Mouse (Mus musculus) c-Kit-positive CD71-positive TER-119-positive erythroid progenitor cells, embryonic 14.5 days (primary cell): ENCODE measurements at regions not wholly inside any gene's neighbourhood (a gene's known extent, or its start where the extent isn't known, plus 50 kb on each side); places are given as distances from the start of the nearest gene placed in this dataset.

Source experiments
- DNase-seq: peaks from one replicate; pipeline ENCODE4 v3.0.0-alpha.2; 2013; ENCODE audit warnings: low spot score

DNA sequence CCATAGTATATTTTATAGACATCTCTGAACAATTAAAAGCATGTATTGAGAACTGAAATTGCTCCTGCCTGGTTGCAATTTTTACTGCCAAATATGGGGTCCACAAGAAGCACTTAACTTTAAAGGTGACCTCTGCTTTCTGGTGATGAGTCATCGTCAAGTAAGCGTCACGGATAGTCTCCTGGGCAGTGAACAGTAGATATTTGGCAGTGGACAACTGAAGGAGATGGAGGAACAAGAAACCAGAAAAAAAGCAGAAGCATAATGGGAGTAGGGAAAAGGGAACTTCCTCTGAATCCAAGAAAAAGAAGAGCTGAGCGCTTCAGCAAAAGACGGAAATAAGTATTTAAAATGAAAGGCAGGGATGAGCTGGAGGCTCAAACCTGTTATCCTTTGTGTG, 199.3 kb downstream of the Sox4 start:
- no peak for DNase-seq

- DNase-seq: no peak
These were observed 202.4 kb downstream of the Sox4 start for GRCm38 (mm10) chr13:28750949-28751692.

DNA sequence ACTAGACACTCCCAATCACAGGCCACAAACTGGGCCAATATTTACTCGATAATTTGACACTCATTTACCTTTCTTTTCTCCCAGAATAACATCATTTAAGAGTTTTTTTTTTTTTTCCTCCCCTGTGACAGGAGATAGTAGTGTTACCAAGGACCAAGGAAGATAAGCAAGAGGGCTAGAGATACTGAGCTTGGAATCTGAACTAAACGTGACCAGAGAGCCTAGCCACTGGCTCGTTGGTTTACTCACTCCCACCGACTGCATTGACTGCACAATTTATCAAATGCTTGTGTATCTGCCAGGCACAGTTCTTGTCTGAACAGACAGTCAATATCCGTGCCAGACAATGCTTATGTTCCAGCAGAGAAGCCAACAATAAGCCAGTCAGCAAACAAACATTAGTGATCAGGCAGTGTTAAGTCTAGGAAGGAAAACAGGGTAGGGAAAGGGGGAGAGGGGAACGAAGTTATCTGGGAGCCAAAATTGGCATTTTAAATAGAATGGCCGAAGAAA, 213.3 kb downstream of the Sox4 start:
- no peak for DNase-seq

GRCm38 (mm10) chr13:28738160-28739100, 215.1 kb downstream of the Sox4 start:
- DNase-seq: no peak

DNA sequence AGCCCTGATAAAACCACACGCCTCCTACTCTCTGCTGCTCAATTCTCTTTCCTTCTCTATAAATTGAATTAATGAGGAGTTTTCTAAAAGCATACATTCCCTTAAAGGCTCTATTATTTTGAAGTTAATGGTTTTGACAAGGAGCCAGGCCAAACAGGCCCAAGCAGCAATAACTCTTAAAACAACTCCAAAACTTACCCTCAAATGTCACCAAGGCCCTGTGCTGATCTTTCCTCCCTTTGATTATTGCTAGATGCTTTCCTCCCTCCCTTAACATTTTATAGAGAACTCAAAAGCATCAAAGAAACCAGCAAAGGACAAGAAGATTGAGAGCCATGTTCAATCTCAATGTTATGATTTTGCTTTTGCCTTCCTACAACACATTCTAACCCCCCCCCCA, 221.0 kb downstream of the Sox4 start:
- no peak for DNase-seq

- no peak for DNase-seq
These were observed 221.5 kb downstream of the Sox4 start for GRCm38 (mm10) chr13:28732036-28732435.

DNA sequence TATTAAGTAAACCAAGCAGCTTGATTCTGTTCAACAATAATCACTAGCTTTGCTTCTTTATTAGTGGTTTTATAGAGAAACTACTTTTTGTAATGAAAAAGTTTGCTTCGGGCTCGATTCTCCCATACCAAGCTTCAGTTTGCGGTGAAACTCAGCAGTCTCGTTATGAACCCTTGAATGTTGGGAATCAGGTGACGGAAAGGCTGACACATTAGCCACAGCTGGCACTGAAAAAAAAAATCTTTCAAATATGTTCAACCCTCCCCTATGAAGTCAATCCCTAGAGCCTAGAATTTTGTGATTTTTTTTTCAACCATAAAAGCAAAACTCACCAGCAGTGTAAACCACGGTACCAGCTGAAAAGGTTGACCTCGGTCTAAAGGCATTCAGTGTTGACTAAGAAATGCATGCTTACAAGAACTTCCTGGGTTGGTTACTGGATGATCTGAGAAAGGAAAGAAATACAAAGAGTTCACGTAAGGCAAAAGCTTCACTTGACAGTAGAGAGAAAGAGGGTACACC, 223.4 kb downstream of the Sox4 start:
- DNase-seq: no peak

- no peak for DNase-seq
These were observed 224.7 kb downstream of the Sox4 start for GRCm38 (mm10) chr13:28728768-28729167.

DNA sequence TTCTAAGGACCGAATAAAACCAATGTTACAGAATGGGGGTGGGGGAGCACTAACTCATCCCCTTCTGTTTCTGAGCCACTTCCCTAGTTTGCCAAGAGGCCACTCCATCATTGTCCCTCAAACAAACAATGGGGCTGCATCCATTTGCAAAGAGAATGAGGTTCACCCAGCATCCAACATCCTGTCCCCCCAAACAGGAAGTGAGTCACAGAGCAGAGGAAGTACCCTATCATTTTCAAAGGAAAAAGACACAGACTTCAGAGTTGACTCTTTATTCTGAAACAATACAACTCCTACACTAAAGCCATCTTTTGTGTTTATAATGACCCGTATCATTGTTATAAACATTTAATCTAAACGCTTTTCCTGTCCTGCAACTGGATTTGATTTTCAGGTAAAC, 229.2 kb downstream of the Sox4 start:
- DNase-seq: no peak

DNA sequence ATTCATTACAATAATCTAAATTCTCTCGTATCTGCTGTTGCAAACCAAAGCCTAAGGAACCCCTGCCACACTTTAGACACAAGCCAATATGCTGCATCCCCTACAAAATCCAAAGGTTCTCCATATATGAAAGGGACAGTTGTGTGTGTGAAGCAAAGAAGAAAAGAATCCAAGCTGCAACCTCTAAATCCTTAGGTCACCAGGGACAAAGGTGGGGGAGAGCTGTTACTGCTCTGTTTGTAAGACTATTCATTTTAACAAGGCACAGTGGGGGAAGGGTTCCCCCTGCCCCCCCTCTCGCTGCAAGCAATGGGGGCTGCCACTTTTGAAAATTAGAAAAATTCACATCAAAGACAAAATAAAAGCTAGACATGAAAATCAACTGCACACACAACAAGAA, 231.4 kb downstream of the Sox4 start:
- DNase-seq: no peak

GRCm38 (mm10) chr13:28721548-28721981, 231.9 kb downstream of the Sox4 start:
- no peak for DNase-seq

DNA sequence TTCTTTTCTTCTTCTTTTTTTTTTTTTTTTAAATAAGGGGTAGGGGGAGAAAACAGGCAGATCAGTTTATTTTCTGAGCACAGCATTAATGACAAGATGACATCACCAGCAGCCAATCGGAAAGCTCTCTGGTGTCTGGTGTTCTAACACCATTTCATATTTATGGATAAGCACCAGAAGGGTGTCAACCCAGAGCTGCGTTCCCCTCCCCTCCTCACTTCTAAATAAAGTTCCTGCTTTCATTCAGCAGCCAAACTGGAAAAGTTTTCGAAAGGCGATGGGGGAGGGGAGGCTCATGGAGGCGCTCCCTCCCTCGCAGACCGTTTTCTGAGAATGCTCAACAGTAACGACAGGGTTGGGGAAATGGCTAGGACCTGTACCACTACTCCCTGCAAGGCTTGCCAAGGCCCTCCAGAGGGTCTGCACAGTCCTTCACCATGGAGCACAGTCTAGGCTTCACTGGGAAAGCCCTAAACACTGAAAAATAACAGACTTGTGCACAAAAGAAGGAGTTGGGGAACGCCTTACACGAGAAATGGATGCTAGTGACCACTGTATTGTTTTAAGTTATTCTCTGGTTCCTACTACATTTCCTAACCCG, 232.8 kb downstream of the Sox4 start:
- no peak for DNase-seq

GRCm38 (mm10) chr13:28720169-28720568, 233.3 kb downstream of the Sox4 start:
- no peak for DNase-seq

DNA sequence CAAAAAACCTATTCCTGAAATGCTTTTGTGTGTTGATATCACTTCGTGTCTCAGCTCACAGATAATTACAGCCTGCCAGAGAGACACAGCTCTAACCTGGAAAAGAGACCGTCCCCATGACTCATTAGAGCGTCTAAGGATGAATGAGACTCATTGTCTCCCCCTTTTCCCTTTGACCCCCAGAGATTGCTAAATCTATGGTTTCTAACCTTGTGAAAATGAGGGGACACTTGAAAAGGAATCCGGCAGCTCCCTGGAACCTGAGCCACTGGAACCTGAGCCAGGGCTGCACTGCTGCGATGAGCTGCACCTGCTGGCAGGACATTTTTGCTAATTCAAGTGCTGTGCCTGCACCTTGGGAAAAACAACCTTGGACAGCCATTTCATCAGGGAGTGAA, 234.6 kb downstream of the Sox4 start:
- no peak for DNase-seq

DNA sequence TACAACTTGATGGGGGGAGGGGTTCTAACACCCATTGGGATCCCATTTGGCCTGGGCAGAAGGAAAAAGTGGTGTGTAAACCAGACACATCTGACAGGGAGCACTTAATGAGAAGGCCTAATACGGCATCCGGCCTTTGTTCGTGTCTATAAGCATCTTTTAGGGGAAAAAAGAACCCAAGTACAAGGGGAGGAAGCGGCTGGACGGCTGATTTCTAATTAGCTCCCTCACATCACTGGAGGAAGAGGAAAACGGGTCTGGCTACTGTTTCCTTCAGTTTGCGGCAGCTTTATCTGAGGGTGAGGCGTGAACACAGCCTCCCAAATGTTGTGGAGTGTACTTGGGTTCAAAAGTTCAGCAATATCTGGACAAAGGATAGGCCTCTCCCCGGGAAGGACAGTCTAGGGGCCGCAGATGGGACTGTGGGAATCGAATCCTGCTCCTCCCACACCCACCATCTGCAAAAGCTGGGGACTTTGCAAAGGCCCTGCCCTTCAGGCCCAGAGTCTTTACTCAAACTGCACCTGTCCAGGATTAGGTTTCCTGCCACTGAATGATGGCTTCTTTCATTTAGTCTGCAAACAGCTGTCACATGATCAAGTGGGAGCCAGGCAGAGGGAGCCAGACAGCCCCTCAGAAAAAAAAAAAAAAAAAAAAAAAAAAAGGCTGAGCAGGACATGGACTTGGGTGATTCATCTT, 235.2 kb downstream of the Sox4 start:
- no peak for DNase-seq

GRCm38 (mm10) chr13:28717404-28717803, 236.1 kb downstream of the Sox4 start:
- no peak for DNase-seq

- DNase-seq: no peak
These were observed 243.5 kb downstream of the Sox4 start for GRCm38 (mm10) chr13:28709966-28710365.

GRCm38 (mm10) chr13:28701309-28701708, 252.2 kb downstream of the Sox4 start:
- no peak for DNase-seq

GRCm38 (mm10) chr13:28700081-28700480, 253.4 kb downstream of the Sox4 start:
- no peak for DNase-seq

GRCm38 (mm10) chr13:28699490-28700032, 254.0 kb downstream of the Sox4 start:
- no peak for DNase-seq
